Mouse (Mus musculus): Measurements from ENCODE around the gene Sgms1. TPM values are rescaled to one million over a fixed set of nuclear protein-coding genes. Genes with fewer than 3 reads are reported as not detected.

Gene Sgms1
- polyA plus RNA-seq, 1 experiment = 15.8 TPM

DNA sequence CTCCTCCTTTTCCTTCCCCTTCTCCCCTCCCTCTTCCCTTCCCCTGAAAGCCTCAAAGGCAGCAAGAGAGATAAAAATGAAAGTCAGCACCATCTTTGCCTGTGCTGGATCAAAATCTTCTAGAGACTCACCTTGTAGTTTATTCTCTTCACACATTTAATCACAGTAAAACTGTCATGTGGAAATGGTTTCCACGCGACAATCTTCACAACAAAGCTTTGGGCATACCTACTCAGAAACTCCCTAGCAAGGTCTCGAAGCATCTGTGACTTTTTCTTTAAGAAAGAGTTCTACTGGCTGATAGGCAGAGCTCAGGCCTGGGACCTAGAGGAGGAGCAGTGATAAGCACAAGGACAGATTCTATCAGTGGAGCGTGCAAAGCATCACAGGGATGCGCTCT is 131.4 kb downstream of the Sgms1 start:
- Histone ChIP-seq H3K4me1 (ENCODE audit: control insufficient read depth, insufficient read depth, insufficient read length) (peaks cover 50% of the 10 kb centered on the region), H3K4me3 (ENCODE audit: extremely low read depth, insufficient read depth, insufficient read length) (no peak overlapping the region), H3K36me3 (ENCODE audit: control insufficient read depth, insufficient read depth, low read length) (no peaks in the 10 kb centered on the region), H3K27me3 (ENCODE audit: control insufficient read depth, insufficient read depth, low read length) (no peaks in the 10 kb centered on the region), H3K27ac (ENCODE audit: insufficient read depth, low read length) (peak overlapping the region; percentile 96)
- DNase-seq (ENCODE audit: low read depth in 1 of 2, low spot score in 2 of 2) = peak in 1 of 2 experiments; percentile 5
- WGBS = 64% methylated on average over 5 of the region's 5 CpGs
- TF ChIP-seq POLR2A (IDR thresholded peaks at IDR 0.05; ENCODE audit: low read depth, low read length) = no peak

DNA sequence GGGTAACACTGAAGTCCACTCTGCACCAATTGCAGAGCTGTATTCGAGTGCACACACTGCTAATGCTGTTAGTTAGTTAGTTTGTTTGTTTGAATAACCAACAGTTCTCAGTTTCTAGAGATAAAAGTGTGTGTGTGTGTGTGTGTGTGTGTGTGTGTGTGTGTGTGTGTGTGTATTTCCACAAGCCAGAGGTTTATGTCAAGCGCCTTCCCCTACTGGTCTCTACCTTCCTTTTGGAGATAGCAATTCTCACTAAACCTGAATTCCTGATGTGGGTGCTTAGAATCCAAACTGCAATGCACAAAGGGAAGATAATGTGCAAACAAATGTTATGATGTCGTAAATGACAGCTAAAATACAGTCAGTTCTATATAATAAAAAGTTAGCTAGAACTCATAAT is 131.9 kb downstream of the Sgms1 start:
- no peak for DNase-seq (ENCODE audit: low read depth in 1 of 2, low spot score in 2 of 2)
- no peaks in the 10 kb centered on the region for H3K27me3 ChIP-seq (ENCODE audit: control insufficient read depth, insufficient read depth, low read length)
- no peak overlapping the region for H3K4me3 ChIP-seq (ENCODE audit: extremely low read depth, insufficient read depth, insufficient read length)
- peaks cover 55% of the 10 kb centered on the region for H3K4me1 ChIP-seq (ENCODE audit: control insufficient read depth, insufficient read depth, insufficient read length)
- TF ChIP-seq POLR2A (IDR thresholded peaks at IDR 0.05; ENCODE audit: low read depth, low read length) = no peak
- TF ChIP-seq CTCF (IDR thresholded peaks at IDR 0.05; ENCODE audit: extremely low read depth, insufficient read depth, insufficient read length, insufficient replicate concordance) = no peak
- no peaks in the 10 kb centered on the region for H3K36me3 ChIP-seq (ENCODE audit: control insufficient read depth, insufficient read depth, low read length)
- WGBS = 67% methylated on average over 3 of the region's 3 CpGs
- H3K27ac ChIP-seq (ENCODE audit: insufficient read depth, low read length) = peak overlapping the region; percentile 79; the same call in 1 of the 2 replicates

DNA sequence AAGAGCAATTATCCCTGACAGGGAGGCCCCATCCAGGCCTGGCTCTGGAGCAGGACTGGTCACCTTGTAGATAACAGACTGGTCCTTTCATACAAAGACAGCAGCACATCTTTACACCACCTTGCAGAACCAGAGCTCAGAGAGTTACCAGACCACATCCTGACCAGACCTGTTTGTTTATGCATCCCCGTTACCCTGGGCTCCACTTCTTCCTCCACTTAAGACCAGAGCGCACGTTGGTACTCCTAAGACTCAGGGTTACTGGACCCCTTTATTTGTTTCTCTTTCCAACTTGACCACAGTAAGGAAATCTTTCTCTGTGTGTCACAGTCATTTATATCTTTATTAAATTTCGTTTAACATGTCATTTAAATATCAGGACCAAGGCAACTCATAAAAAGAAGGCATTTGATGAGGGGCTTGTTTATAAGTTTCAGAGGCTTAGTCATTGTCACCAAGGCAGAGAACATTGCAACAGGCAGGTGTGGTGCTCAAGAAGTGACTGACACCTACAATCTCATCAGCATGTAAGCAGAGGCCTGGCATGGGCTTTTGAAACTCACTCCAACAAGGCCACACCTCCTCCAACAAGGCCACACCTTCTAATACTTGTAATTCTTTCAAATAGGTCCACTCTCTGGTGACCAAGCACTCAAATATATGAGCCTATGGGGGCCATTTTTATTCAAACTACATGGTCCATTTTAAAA is 132.7 kb downstream of the Sgms1 start:
- Histone ChIP-seq H3K27ac (ENCODE audit: insufficient read depth, low read length) (peak overlapping the region; percentile 85), H3K36me3 (ENCODE audit: control insufficient read depth, insufficient read depth, low read length) (no peaks in the 10 kb centered on the region), H3K27me3 (ENCODE audit: control insufficient read depth, insufficient read depth, low read length) (no peaks in the 10 kb centered on the region), H3K4me1 (ENCODE audit: control insufficient read depth, insufficient read depth, insufficient read length) (peaks cover 55% of the 10 kb centered on the region), H3K4me3 (ENCODE audit: extremely low read depth, insufficient read depth, insufficient read length) (no peak overlapping the region)
- TF ChIP-seq POLR2A (IDR thresholded peaks at IDR 0.05; ENCODE audit: low read depth, low read length) (no peak), CTCF (IDR thresholded peaks at IDR 0.05; ENCODE audit: extremely low read depth, insufficient read depth, insufficient read length, insufficient replicate concordance) (no peak)
- WGBS = 22% methylated on average over 4 of the region's 4 CpGs
- peak; percentile 42 to 58 for DNase-seq (ENCODE audit: low read depth in 1 of 2, low spot score in 2 of 2)

DNA sequence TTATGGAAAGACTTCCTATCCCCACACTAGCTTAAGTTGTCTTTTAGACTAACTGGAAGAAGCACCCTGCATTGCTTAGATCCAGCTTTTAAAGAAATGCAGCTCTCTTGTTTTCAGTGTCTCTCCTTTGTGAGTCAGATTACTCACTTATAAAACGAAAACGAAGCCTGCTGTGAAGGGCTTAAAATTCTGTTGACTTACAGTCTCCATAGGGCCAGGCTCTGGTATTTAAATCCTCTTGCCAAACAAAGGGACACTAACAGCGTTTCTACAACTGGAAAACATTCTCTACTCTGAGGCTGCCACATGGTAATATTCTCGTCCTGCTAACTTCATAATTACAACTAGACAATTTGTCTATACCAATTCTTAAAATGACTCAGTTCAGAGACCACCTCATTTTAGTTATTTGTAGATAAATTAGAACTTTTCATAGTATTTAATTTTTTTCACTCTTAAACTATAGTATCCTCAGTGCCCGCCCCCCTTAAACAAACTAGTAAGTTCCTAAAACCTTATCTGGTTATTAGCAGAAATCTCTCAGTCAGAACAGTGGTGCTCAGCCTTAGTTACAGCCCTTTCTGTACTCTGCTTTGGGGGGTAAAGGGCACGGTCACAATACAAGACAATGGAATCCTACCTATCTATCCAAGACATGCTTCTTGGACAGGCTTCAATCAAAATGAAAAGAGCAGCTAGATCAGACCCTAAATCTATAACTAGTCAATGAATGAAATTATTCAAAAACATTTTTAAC is 133.9 kb downstream of the Sgms1 start:
- 57% methylated on average over 6 of the region's 6 CpGs for WGBS
- DNase-seq (ENCODE audit: low read depth in 1 of 2, low spot score in 2 of 2) = no peak
- no peak for TF ChIP-seq CTCF (IDR thresholded peaks at IDR 0.05; ENCODE audit: extremely low read depth, insufficient read depth, insufficient read length, insufficient replicate concordance)
- no peak for TF ChIP-seq POLR2A (IDR thresholded peaks at IDR 0.05; ENCODE audit: low read depth, low read length)
- H3K27me3 ChIP-seq (ENCODE audit: control insufficient read depth, insufficient read depth, low read length) = no peaks in the 10 kb centered on the region
- no peaks in the 10 kb centered on the region for H3K36me3 ChIP-seq (ENCODE audit: control insufficient read depth, insufficient read depth, low read length)
- no peak overlapping the region for H3K4me3 ChIP-seq (ENCODE audit: extremely low read depth, insufficient read depth, insufficient read length)
- peak overlapping the region; percentile 85 for H3K27ac ChIP-seq (ENCODE audit: insufficient read depth, low read length)
- peaks cover 54% of the 10 kb centered on the region for H3K4me1 ChIP-seq (ENCODE audit: control insufficient read depth, insufficient read depth, insufficient read length)

DNA sequence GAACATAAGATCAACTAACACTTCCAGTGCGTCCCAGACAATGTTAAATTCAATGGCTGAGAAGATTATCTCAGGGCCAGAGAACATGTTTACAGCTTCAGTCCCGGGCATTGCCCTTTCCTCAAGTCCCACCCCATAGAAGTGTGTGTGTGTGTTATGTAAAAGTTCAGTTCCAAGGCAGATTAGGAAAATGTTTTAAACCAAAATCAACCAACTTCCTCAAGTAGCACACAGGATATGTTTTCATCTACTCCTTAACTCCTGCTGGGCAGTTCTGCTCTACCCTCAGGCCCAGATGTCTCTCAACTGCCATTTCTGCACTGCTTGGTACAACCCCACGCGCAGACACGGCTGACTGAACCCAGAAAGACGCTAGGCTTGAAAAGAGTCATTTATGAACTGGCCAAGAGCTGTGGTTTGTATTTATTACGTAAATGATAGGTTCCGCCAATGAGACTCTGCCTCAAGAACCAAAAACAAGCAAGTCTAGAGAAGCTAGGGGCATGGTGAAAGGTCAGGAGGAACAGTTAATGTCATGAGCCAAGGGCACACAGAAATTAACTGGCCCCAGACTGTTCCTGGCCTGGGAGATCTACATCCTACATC is 134.7 kb downstream of the Sgms1 start:
- H3K27me3 ChIP-seq (ENCODE audit: control insufficient read depth, insufficient read depth, low read length) = no peaks in the 10 kb centered on the region
- TF ChIP-seq CTCF (IDR thresholded peaks at IDR 0.05; ENCODE audit: extremely low read depth, insufficient read depth, insufficient read length, insufficient replicate concordance) (no peak), POLR2A (IDR thresholded peaks at IDR 0.05; ENCODE audit: low read depth, low read length) (no peak; the same call in 1 of the 2 replicates)
- H3K27ac ChIP-seq (ENCODE audit: insufficient read depth, low read length) = peak overlapping the region; percentile 54
- no peak overlapping the region for H3K4me3 ChIP-seq (ENCODE audit: extremely low read depth, insufficient read depth, insufficient read length)
- H3K4me1 ChIP-seq (ENCODE audit: control insufficient read depth, insufficient read depth, insufficient read length) = peaks cover 57% of the 10 kb centered on the region
- no peaks in the 10 kb centered on the region for H3K36me3 ChIP-seq (ENCODE audit: control insufficient read depth, insufficient read depth, low read length)
- DNase-seq (ENCODE audit: low read depth in 1 of 2, low spot score in 2 of 2) = peak; percentile 79 to 88
- 19% methylated on average over 8 of the region's 8 CpGs for WGBS

DNA sequence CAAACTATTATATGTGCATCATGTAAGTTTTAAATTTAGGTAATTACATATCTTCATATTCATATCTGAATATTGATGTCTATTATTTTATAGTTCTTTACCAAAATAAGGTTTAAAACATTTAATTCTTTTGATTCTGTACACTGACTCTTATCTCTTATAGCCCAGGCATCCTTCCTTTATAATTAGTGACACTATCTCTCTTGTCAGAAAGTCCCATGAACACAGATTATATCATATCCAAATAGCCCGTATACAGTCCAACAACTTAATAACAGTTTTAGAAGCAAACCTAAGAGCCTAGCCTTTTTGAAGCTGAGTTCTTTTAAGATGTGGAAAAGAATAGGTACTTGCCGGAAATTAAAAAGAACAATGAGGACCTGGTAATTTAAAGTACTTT is 135.3 kb downstream of the Sgms1 start:
- no peak for TF ChIP-seq CTCF (IDR thresholded peaks at IDR 0.05; ENCODE audit: extremely low read depth, insufficient read depth, insufficient read length, insufficient replicate concordance)
- no peak for TF ChIP-seq POLR2A (IDR thresholded peaks at IDR 0.05; ENCODE audit: low read depth, low read length)
- H3K27ac ChIP-seq (ENCODE audit: insufficient read depth, low read length) = no peak overlapping the region
- 35% methylated on average over 2 of the region's 2 CpGs for WGBS
- no peak overlapping the region for H3K4me3 ChIP-seq (ENCODE audit: extremely low read depth, insufficient read depth, insufficient read length)
- H3K4me1 ChIP-seq (ENCODE audit: control insufficient read depth, insufficient read depth, insufficient read length) = peaks cover 51% of the 10 kb centered on the region
- no peaks in the 10 kb centered on the region for H3K27me3 ChIP-seq (ENCODE audit: control insufficient read depth, insufficient read depth, low read length)
- DNase-seq (ENCODE audit: low read depth in 1 of 2, low spot score in 2 of 2) = no peak
- H3K36me3 ChIP-seq (ENCODE audit: control insufficient read depth, insufficient read depth, low read length) = no peaks in the 10 kb centered on the region
